Comparison of ENCODE assay signal across 8 mouse cellular contexts in genomic region chr15:31264827-31265226, GRCm38 (mm10). TPM values are rescaled to one million over a fixed set of nuclear protein-coding genes. Genes with fewer than 3 reads are reported as not detected.
DNase-seq lines count a peak whose midpoint lies in the region; ATAC-seq and TF ChIP-seq lines count a peak whose summit lies in the region.

No protein-coding gene starts in this region.

- no peak overlapping the region for H3K27ac ChIP-seq in forebrain, embryonic 15.5 days (replicated peaks)
- no peak overlapping the region for H3K27ac ChIP-seq in layer of hippocampus, adult 2 months

- no peaks in the 10 kb centered on the region for H3K9me3 ChIP-seq in forebrain, embryonic 15.5 days

- no peak overlapping the region for H3K9ac ChIP-seq in forebrain, embryonic 15.5 days (replicated peaks)

- no peaks in the 10 kb centered on the region for H3K4me1 ChIP-seq in forebrain, embryonic 15.5 days
- no peaks in the 10 kb centered on the region for H3K4me1 ChIP-seq in lung, adult 2 months (ENCODE audit: control insufficient read depth, insufficient read depth, low read length)

- DNase-seq in CD8-positive naive resting alpha-beta T cell, adult 2 months (ENCODE audit: low read depth in 2 of 2, low spot score in 2 of 2): peak; percentile 26 to 27
- peak; percentile 32 for DNase-seq in c-Kit-positive CD71-positive TER-119-negative erythroid progenitor cells, embryonic 14.5 days (ENCODE audit: low read depth)
- peak; percentile 73 to 75 for DNase-seq in heart, postnatal 36 days
- peak; percentile 83 to 88 for DNase-seq in layer of hippocampus, adult 2 months (ENCODE audit: low spot score in 2 of 2)
- peak; percentile 52 for DNase-seq in lung, adult 2 months
- DNase-seq in ovary, adult 18-20 months (ENCODE audit: low spot score): peak; percentile 38
- DNase-seq in thymus, adult 18-20 months: peak; percentile 28 to 43

- intact Hi-C loops in heart, postnatal 36 days (cut with DNase I): loop anchor here (2.0 to 10.0 kb wide), 3 partner anchors 338 to 1233 kb away; no protein-coding TSS in a partner anchor

- peak; percentile 97 for TF ChIP-seq CTCF in layer of hippocampus, adult 2 months (conservative IDR thresholded peaks at IDR 0.05)
- peak; percentile 86 for TF ChIP-seq CTCF in lung, adult 2 months (IDR thresholded peaks at IDR 0.05; ENCODE audit: insufficient read depth, low read length)

- no peaks in the 10 kb centered on the region for H3K36me3 ChIP-seq in forebrain, embryonic 15.5 days

- TF ChIP-seq POLR2A in lung, adult 2 months (IDR thresholded peaks at IDR 0.05; ENCODE audit: borderline replicate concordance, extremely low read depth, low read depth, low read length): no peak

- no peak overlapping the region for H3K4me3 ChIP-seq in forebrain, embryonic 15.5 days
- H3K4me3 ChIP-seq in layer of hippocampus, adult 2 months: no peak overlapping the region
- no peak overlapping the region for H3K4me3 ChIP-seq in lung, adult 2 months (replicated peaks; ENCODE audit: extremely low read depth, low read depth, low read length)

- H3K4me2 ChIP-seq in forebrain, embryonic 15.5 days (replicated peaks): no peak overlapping the region

- whole genome bisulfite sequencing in forebrain, embryonic 15.5 days: 27% methylated on average over 6 of the region's 6 CpGs
- 50% methylated on average over 6 of the region's 6 CpGs for WGBS in lung, adult 2 months

- H3K27me3 ChIP-seq in forebrain, embryonic 15.5 days: no peaks in the 10 kb centered on the region

- peak; percentile 91 for ATAC-seq in forebrain, embryonic 15.5 days (replicated peaks)

RNA-seq across cellular contexts. Expression of gene Dap, which starts 40.7 kb away (rescaled TPM):
- 18.7 and 19.7 TPM in 2 replicates for polyA plus RNA-seq in forebrain, embryonic 15.5 days (2015; fragmentation: Nextera tagmentation; extraction: Ambion mirVana)
- total RNA-seq in heart, postnatal 36 days (2021): 10 to 100 TPM; 18.0 to 19.8 TPM
- total RNA-seq in layer of hippocampus, adult 2 months (2021): 1 to 10 TPM; 8.9 to 9.2 TPM
- 54.3 and 63.0 TPM in 2 replicates for polyA plus RNA-seq in lung, adult 2 months (2012; rRNA removed)

Comparison
In these comparisons a context has a peak if more than half of its experiments do, and no peak if none do; other contexts are left out.
1. DNase-seq: peak in every context shown above with its lines; median percentile 86 in layer of hippocampus, adult 2 months; 74 in heart, postnatal 36 days; 52 in lung, adult 2 months; 38 in ovary, adult 18-20 months; 36 in thymus, adult 18-20 months; 32 in c-Kit-positive CD71-positive TER-119-negative erythroid progenitor cells, embryonic 14.5 days; 26 in CD8-positive naive resting alpha-beta T cell, adult 2 months.